Mouse (Mus musculus) T-cell, adult 66 days (primary cell): Measurements from ENCODE around the gene Arhgap45. TPM values are rescaled to one million over a fixed set of nuclear protein-coding genes. Genes with fewer than 3 reads are reported as not detected.

Experiments used
- total RNA-seq, 2 experiments: library from RNA; stranded (reverse); gene quantifications; 3 replicates in 1 of 2; 4 replicates in 1 of 2; pipeline ENCODE4 v1.2.4; 2023

Arhgap45 gene
- total RNA-seq = 100 to 1,000 TPM; 853 to 885 TPM

DNA sequence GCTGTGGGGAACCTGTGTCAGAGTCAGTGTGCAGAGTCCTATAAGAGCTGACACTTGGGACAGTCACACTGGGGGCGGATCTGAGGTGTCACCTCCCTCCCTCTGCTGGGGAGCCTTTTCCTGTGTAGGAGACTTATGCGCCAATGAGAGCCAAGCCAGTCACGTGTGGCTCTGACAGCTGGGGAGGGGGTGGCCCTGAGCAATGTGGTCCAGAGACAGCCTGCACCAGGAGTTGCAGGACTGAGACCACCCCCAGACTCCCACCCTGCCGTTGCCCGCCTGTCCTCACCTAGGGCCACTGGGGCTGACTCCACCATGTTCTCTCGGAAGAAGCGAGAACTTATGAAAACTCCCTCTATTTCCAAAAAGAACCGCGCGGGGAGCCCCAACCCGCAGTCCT, at the start of gene Arhgap45:
TSS of gene Arhgap45 (plus strand) at position 143 of the 400 bp plus-strand sequence.

DNA sequence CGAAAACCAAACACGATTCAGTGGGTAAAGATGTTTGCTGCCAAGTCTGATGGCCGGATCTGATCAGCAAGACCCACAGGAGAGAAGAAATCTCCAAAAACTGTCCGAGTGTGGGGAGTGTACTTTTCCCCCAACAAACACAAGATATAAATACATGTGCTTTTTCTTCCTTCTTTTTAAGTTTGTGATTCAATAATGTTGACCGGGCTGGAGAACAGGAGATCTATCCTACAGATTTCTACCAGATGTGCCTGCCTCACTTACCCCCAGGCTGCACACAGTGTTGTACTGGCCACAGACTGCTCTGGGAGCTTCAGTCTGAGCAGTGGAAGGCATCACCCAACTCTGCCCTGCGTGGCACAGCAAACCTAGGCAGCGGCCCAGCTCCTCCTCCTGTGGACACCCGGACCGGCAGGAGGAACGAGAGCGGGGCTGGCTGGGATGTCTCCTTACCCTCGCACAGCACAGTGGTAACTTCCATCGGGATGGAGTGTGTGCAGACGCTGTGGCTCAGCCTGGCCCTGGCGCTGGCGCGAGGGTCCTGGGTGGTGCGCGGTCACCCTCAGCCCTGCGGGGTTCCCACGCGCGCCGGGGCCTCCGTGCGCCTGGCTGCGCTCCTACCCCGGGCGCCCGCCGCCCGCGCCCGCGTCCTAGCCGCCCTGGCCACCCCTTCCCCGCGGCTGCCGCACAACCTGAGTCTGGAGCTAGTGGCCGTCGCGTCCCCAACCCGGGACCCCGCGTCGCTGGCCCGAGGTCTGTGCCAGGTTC, 45.9 kb upstream of the Arhgap45 start, which contains the start of gene Grin3b:
TSS of gene Grin3b (plus strand) at position 301 of the 768 bp plus-strand sequence.

DNA sequence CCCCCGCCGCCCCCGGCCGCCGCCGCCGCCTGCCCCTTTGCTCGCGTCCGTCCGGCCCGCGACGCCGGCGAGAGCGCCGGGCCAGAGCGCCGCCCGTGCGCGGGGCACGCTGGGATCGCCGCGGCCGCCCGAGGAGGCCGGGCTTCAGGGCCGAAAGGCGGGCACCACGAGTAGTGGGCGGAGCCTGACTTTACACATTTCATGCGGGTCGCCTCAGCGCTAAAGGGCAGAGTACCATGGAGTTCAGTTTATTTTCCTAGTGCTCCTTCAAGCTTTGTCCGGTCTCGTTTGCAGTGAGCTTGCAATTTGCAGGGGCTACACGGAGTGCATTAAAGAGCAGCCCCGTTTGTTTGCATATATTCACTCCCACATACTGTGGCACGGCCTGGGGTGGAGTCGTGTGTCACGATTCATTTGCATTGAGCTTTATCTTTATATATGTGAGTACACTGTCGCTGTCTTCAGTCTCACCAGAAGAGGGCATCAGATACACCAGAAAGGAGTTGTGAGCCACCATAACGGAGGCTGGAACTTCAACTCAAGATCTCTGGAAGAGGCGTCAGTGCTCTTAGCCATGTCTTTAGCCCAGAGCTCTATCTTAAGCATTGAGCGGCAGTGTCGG, 32.1 kb upstream of the Arhgap45 start, which contains the start of gene Tmem259:
TSS of gene Tmem259 (minus strand) at position 136 of the 622 bp plus-strand sequence.

DNA sequence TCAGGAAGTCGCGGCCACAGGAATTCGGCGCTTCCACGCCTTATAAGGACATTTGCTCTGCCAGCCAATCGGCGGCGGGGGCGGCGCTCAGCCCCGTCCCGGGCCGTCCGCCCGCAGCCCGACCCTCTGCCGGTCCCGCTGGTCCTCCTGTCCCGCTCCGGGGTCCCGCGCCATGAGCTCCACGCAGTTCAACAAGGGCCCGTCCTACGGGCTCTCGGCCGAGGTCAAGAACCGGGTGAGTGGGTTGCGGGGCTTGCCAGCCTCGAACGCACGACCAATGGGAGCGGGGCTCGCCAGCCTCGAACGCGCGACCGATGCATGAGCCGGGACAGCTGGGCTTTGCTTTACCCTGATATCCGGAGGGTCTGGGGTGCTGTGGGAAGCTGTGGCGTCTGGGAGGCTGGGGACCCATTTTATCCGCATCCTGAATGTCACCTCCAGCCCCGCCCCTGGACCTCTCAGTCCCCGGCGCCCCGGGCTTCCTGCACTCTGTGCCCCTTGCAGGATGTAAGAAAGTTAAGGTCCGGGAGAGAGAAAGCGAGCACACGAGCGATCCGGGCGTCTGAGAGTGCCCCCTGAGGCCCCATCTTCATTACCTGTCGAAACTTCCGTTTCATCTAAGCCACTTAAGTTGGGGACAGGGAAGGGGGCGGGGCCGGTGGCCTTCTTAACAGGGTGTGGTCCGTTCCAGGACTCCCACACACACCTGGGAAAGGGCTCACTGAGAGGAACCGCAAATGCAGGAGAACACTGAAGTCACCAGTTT, 27.8 kb upstream of the Arhgap45 start, which contains the start of gene Cnn2:
TSS of gene Cnn2 (plus strand) at position 79 of the 766 bp plus-strand sequence.

DNA sequence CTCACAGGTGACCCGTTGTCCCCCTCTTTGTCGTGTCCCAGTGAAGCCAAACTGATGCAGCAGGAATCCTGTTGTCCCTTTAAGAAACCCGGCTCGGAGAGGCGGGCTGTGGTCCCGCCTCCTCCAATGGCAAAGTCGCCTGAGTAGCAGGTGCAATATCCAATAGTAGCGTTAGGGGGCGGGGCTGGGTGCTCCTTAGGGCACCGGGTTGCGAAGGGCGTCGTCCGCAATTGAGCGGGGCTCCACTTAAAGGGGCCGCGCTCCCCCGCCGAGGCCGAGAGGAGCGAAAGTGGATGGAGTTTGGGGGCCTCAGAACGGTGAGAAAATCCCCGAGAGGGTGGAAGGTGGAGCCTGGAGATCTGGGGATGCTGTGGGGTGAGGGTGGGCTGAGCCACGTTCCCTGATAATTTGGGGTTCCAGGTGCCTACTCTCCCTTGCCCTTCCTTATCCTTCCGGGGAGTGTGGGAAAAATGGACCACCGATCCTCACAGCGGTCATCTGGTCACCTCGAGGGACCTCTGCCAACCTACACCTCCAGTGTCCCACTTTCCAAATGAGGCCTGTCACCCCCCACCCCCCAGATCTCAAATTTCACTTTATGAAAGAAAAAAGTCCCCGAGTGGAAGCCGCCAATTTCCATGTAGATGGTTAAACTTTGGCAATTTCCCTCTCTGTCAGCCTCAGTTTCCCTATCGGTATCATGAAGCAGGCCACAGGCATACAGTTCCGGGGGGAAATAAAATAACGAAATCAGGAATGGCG, 20.0 kb upstream of the Arhgap45 start, which contains the start of gene Abca7:
TSS of gene Abca7 (plus strand) at position 223 of the 762 bp plus-strand sequence.

DNA sequence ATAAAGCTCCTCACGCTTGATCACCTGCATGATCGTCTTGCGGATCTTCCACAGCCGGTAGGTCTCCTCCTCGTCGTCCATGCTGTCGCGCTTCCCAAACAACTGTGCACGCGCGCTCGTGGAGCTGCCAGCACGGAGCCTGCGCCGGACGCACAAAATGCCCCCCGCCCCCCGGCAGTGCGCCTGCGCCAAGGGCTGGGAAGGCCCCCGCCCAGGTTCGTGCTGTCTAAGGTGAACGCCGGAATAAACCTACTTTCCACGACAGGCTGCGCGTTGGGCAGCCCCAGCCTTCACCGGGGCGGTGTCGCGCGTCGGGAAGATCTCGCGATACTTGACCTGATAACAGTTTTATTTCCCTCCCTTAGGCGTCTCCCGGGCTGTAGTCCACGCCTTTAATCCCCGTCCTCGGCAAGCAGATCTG, 23.1 kb downstream of the Arhgap45 start, which contains the start of gene Polr2e:
TSS of gene Polr2e (minus strand) at position 237 of the 421 bp plus-strand sequence.

DNA sequence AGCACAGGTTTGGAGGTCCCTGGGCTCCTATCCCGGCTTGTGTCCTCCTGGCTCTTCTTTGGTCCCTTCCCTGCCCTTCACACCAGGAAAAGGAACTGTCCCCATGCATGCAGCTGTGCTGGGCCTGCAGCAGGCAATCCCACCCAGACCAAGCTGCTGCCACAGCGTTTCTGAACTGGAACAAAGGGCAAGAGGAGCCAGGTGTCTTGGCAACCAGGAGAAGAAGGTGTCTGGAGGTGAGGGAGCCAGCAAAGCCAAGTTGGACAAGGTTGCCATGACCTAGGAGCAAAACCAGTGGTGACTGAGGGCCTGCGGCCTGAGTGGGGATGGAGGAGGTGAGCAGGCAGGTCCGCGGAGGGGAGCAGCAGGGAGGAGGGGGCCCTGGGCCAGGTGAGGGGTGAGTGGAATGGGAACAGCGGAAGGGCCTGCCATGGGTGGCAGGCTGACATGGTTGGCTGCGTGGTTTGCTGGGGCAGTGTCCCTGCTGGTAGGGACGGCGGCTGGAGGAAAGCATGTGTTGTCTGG, 30.6 kb downstream of the Arhgap45 start, which contains the start of gene Gpx4:
TSS of gene Gpx4 (plus strand) at position 126 of the 525 bp plus-strand sequence.

Other genes with a start within 250 kb of the Arhgap45 start
- gene Rnf126, start 249.7 kb upstream of the Arhgap45 start, total RNA-seq = 10 to 100 TPM; 63.3 to 64.6 TPM
- 1 to 10 TPM in 1 of 2 experiments, under 1 TPM in 1; 0.56 to 1.4 TPM for gene Fstl3, start 239.4 kb upstream of the Arhgap45 start, total RNA-seq
- not detected for gene Prss57, start 225.7 kb upstream of the Arhgap45 start, total RNA-seq
- gene Palm, start 223.1 kb upstream of the Arhgap45 start, total RNA-seq = 1 to 10 TPM; 3.0 to 4.1 TPM
- gene Misp, start 195.7 kb upstream of the Arhgap45 start, total RNA-seq = not detected
- 100 to 1,000 TPM; 649 to 687 TPM for gene Ptbp1, start 162.2 kb upstream of the Arhgap45 start, total RNA-seq
- gene Prtn3, start 142.2 kb upstream of the Arhgap45 start, total RNA-seq = not detected
- not detected for gene Plppr3, start 142.0 kb upstream of the Arhgap45 start, total RNA-seq
- gene Elane, start 130.4 kb upstream of the Arhgap45 start, total RNA-seq = under 1 TPM in 1 of 2 experiments, not detected in 1; 0.58 TPM
- not detected for gene Cfd, start 125.8 kb upstream of the Arhgap45 start, total RNA-seq
- 10 to 100 TPM; 62.1 to 71.7 TPM for gene Med16, start 107.7 kb upstream of the Arhgap45 start, total RNA-seq
- not detected for gene Gm26602, start 105.8 kb upstream of the Arhgap45 start, total RNA-seq
- gene Kiss1r, start 99.7 kb upstream of the Arhgap45 start, total RNA-seq = 1 to 10 TPM in 1 of 2 experiments, under 1 TPM in 1; 0.98 to 1.2 TPM
- 100 to 1,000 TPM in 1 of 2 experiments, 10 to 100 TPM in 1; 99.7 to 103 TPM for gene R3hdm4, start 95.4 kb upstream of the Arhgap45 start, total RNA-seq
- 10 to 100 TPM in 1 of 2 experiments, 1 to 10 TPM in 1; 9.3 to 12.5 TPM for gene Arid3a, start 89.6 kb upstream of the Arhgap45 start, total RNA-seq
- gene Wdr18, start 56.5 kb upstream of the Arhgap45 start, total RNA-seq = 10 to 100 TPM; 54.5 to 63.1 TPM
- under 1 TPM in 1 of 2 experiments, not detected in 1; 0.89 TPM for gene Grin3b, start 45.9 kb upstream of the Arhgap45 start, total RNA-seq
- 100 to 1,000 TPM; 152 to 155 TPM for gene Tmem259, start 32.3 kb upstream of the Arhgap45 start, total RNA-seq
- gene Cnn2, start 28.1 kb upstream of the Arhgap45 start, total RNA-seq = 100 to 1,000 TPM; 509 to 532 TPM
- gene Abca7, start 20.2 kb upstream of the Arhgap45 start, total RNA-seq = 10 to 100 TPM; 75.4 to 82.6 TPM
- gene Polr2e, start 23.1 kb downstream of the Arhgap45 start, total RNA-seq = 10 to 100 TPM; 71.1 to 85.2 TPM
- 100 to 1,000 TPM; 155 to 180 TPM for gene Gpx4, start 30.5 kb downstream of the Arhgap45 start, total RNA-seq
- 10 to 100 TPM; 97.7 to 98.5 TPM for gene Sbno2, start 88.9 kb downstream of the Arhgap45 start, total RNA-seq
- 100 to 1,000 TPM; 136 to 156 TPM for gene Stk11, start 99.2 kb downstream of the Arhgap45 start, total RNA-seq
- 100 to 1,000 TPM; 157 to 178 TPM for gene Atp5d, start 122.0 kb downstream of the Arhgap45 start, total RNA-seq
- gene Cbarp, start 124.2 kb downstream of the Arhgap45 start, total RNA-seq = 10 to 100 TPM; 28.2 to 29.0 TPM
- 100 to 1,000 TPM; 102 to 113 TPM for gene Midn, start 131.6 kb downstream of the Arhgap45 start, total RNA-seq
- gene Cirbp, start 149.3 kb downstream of the Arhgap45 start, total RNA-seq = 100 to 1,000 TPM; 113 to 134 TPM
- gene 1600002K03Rik, start 156.3 kb downstream of the Arhgap45 start, total RNA-seq = 10 to 100 TPM; 15.1 to 16.3 TPM
- gene Efna2, start 162.8 kb downstream of the Arhgap45 start, total RNA-seq = under 1 TPM; 0.27 to 0.41 TPM
- 10 to 100 TPM; 76.1 to 76.3 TPM for gene Mum1, start 209.8 kb downstream of the Arhgap45 start, total RNA-seq
- 100 to 1,000 TPM in 1 of 2 experiments, 10 to 100 TPM in 1; 99.2 to 104 TPM for gene Ndufs7, start 232.5 kb downstream of the Arhgap45 start, total RNA-seq
- not detected for gene Gamt, start 244.4 kb downstream of the Arhgap45 start, total RNA-seq
- gene Dazap1, start 244.8 kb downstream of the Arhgap45 start, total RNA-seq = 100 to 1,000 TPM; 175 to 182 TPM